Mouse (Mus musculus): ENCODE measurements at regions not wholly inside any gene's neighbourhood (a gene's known extent, or its start where the extent isn't known, plus 50 kb on each side); places are given as distances from the start of the nearest gene placed in this dataset.
A peak's percentile ranks its signal among the peaks of the same experiment; 100 is the strongest.

DNA sequence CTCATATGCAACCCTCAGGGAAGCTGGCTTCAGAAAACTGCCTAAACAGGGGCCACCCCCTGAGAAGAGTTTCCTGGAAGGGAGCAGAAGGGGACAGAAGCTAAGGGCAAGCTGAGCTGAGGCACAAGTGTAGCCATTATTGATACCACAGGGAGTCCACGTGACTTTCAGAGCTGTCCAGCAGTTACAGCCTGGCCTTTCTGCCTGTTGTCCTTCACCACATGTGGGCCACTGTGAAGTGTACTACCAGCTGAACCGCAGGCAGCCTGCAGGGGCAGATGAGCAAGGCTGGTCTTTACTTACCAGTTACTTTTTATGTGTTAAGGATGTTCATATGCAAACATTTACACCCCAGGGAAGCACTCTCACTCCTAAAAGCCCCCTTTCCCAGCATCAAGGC lies 85.2 kb upstream of the Ube2e1 start:
- Histone ChIP-seq H3K4me3 (ENCODE audit: low read depth, low read length) (no peak overlapping the region), H3K4me2 (replicated peaks; ENCODE audit: low read depth, low read length) (no peak overlapping the region), H3K9me3 (ENCODE audit: control insufficient read depth, low read length) (no peaks in the 10 kb centered on the region), H3K9ac (ENCODE audit: low read depth, low read length) (no peak overlapping the region), H3K27me3 (ENCODE audit: control insufficient read depth, insufficient read depth, low read length) (no peaks in the 10 kb centered on the region), H3K4me1 (replicated peaks; ENCODE audit: control insufficient read depth, insufficient read depth, low read length) (no peaks in the 10 kb centered on the region), H3K36me3 (ENCODE audit: control insufficient read depth, insufficient read depth, low read length) (no peaks in the 10 kb centered on the region), H3K27ac (ENCODE audit: low read depth, low read length) (no peak overlapping the region)
- WGBS = 0% methylated on average over 2 of the region's 2 CpGs
- DNase-seq (ENCODE audit: low spot score) = no peak
- peak; percentile 38; the same call in 1 of the 2 replicates for ATAC-seq (ENCODE audit: low FRiP score)

GRCm38 (mm10) chr14:18416319-18416718 lies 84.7 kb upstream of the Ube2e1 start:
- ATAC-seq (ENCODE audit: low FRiP score) (no peak), DNase-seq (ENCODE audit: low spot score) (no peak)
- Histone ChIP-seq H3K4me2 (replicated peaks; ENCODE audit: low read depth, low read length) (no peak overlapping the region), H3K9me3 (ENCODE audit: control insufficient read depth, low read length) (no peaks in the 10 kb centered on the region), H3K4me3 (ENCODE audit: low read depth, low read length) (no peak overlapping the region), H3K4me1 (replicated peaks; ENCODE audit: control insufficient read depth, insufficient read depth, low read length) (no peaks in the 10 kb centered on the region), H3K27me3 (ENCODE audit: control insufficient read depth, insufficient read depth, low read length) (no peaks in the 10 kb centered on the region), H3K36me3 (ENCODE audit: control insufficient read depth, insufficient read depth, low read length) (no peaks in the 10 kb centered on the region), H3K9ac (ENCODE audit: low read depth, low read length) (no peak overlapping the region), H3K27ac (ENCODE audit: low read depth, low read length) (no peak overlapping the region)
- WGBS = 70% methylated on average over 4 of the region's 4 CpGs

GRCm38 (mm10) chr14:18398953-18399352 lies 67.3 kb upstream of the Ube2e1 start:
- Histone ChIP-seq H3K27me3 (ENCODE audit: control insufficient read depth, insufficient read depth, low read length) (no peaks in the 10 kb centered on the region), H3K9me3 (ENCODE audit: control insufficient read depth, low read length) (no peaks in the 10 kb centered on the region), H3K27ac (ENCODE audit: low read depth, low read length) (no peak overlapping the region), H3K4me1 (replicated peaks; ENCODE audit: control insufficient read depth, insufficient read depth, low read length) (no peaks in the 10 kb centered on the region), H3K4me3 (ENCODE audit: low read depth, low read length) (no peak overlapping the region), H3K36me3 (ENCODE audit: control insufficient read depth, insufficient read depth, low read length) (no peaks in the 10 kb centered on the region), H3K4me2 (replicated peaks; ENCODE audit: low read depth, low read length) (no peak overlapping the region), H3K9ac (ENCODE audit: low read depth, low read length) (no peak overlapping the region)
- WGBS = 88% methylated on average over 4 of the region's 4 CpGs
- DNase-seq (ENCODE audit: low spot score) (no peak), ATAC-seq (ENCODE audit: low FRiP score) (no peak)

GRCm38 (mm10) chr14:18396206-18396764 lies 64.6 kb upstream of the Ube2e1 start:
- ATAC-seq (ENCODE audit: low FRiP score) (no peak), DNase-seq (ENCODE audit: low spot score) (no peak)
- H3K4me1 ChIP-seq (replicated peaks; ENCODE audit: control insufficient read depth, insufficient read depth, low read length) = no peaks in the 10 kb centered on the region
- H3K4me2 ChIP-seq (replicated peaks; ENCODE audit: low read depth, low read length) = no peak overlapping the region
- H3K27ac ChIP-seq (ENCODE audit: low read depth, low read length) = no peak overlapping the region
- 90% methylated on average over 8 of the region's 8 CpGs for WGBS
- H3K4me3 ChIP-seq (ENCODE audit: low read depth, low read length) = no peak overlapping the region
- no peaks in the 10 kb centered on the region for H3K9me3 ChIP-seq (ENCODE audit: control insufficient read depth, low read length)
- no peaks in the 10 kb centered on the region for H3K36me3 ChIP-seq (ENCODE audit: control insufficient read depth, insufficient read depth, low read length)
- no peaks in the 10 kb centered on the region for H3K27me3 ChIP-seq (ENCODE audit: control insufficient read depth, insufficient read depth, low read length)
- H3K9ac ChIP-seq (ENCODE audit: low read depth, low read length) = no peak overlapping the region

GRCm38 (mm10) chr14:18394071-18394745 lies 62.5 kb upstream of the Ube2e1 start:
- Histone ChIP-seq H3K9me3 (ENCODE audit: control insufficient read depth, low read length) (no peaks in the 10 kb centered on the region), H3K4me1 (replicated peaks; ENCODE audit: control insufficient read depth, insufficient read depth, low read length) (no peaks in the 10 kb centered on the region), H3K9ac (ENCODE audit: low read depth, low read length) (no peak overlapping the region), H3K27me3 (ENCODE audit: control insufficient read depth, insufficient read depth, low read length) (no peaks in the 10 kb centered on the region), H3K4me3 (ENCODE audit: low read depth, low read length) (no peak overlapping the region), H3K36me3 (ENCODE audit: control insufficient read depth, insufficient read depth, low read length) (no peaks in the 10 kb centered on the region), H3K4me2 (replicated peaks; ENCODE audit: low read depth, low read length) (no peak overlapping the region), H3K27ac (ENCODE audit: low read depth, low read length) (no peak overlapping the region)
- WGBS = 86% methylated on average over 3 of the region's 3 CpGs
- ATAC-seq (ENCODE audit: low FRiP score) (no peak), DNase-seq (ENCODE audit: low spot score) (no peak)

DNA sequence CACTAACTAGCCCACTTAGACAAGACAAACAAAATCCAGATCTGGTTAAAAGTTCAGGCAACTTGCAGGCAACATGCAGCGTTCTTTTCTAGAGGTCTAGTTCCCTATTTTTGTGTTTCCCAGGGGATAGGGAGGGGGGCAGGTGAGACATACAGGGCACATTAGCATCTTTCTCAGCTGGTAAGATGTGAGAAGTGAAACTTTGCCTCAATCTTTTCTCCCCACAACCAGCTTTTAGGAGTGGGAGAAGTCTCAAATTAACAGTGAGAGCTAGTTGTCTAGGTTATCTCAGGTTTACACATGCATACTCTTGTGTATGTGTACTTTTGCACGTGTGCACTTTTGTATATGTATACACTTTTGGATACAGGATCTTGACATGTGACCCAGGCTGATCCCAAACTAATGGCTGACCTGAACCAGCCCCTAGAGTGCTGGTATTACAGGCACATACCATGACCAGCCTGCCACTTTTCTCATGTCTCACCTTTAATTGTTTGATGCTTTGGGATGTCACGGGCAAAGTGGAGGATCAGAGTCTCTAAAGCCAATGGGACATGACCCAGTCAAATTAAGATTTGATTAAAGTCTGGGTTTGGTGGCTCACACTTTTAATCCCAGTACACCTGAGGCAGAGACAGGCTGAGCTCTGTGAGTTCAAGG lies 60.3 kb upstream of the Ube2e1 start:
- Histone ChIP-seq H3K27me3 (ENCODE audit: control insufficient read depth, insufficient read depth, low read length) (no peaks in the 10 kb centered on the region), H3K4me3 (ENCODE audit: low read depth, low read length) (no peak overlapping the region), H3K36me3 (ENCODE audit: control insufficient read depth, insufficient read depth, low read length) (no peaks in the 10 kb centered on the region), H3K4me1 (replicated peaks; ENCODE audit: control insufficient read depth, insufficient read depth, low read length) (no peaks in the 10 kb centered on the region), H3K4me2 (replicated peaks; ENCODE audit: low read depth, low read length) (no peak overlapping the region), H3K9ac (ENCODE audit: low read depth, low read length) (no peak overlapping the region), H3K9me3 (ENCODE audit: control insufficient read depth, low read length) (no peaks in the 10 kb centered on the region), H3K27ac (ENCODE audit: low read depth, low read length) (no peak overlapping the region)
- 89% methylated on average over 3 of the region's 3 CpGs for WGBS
- no peak for ATAC-seq (ENCODE audit: low FRiP score)
- no peak for DNase-seq (ENCODE audit: low spot score)

DNA sequence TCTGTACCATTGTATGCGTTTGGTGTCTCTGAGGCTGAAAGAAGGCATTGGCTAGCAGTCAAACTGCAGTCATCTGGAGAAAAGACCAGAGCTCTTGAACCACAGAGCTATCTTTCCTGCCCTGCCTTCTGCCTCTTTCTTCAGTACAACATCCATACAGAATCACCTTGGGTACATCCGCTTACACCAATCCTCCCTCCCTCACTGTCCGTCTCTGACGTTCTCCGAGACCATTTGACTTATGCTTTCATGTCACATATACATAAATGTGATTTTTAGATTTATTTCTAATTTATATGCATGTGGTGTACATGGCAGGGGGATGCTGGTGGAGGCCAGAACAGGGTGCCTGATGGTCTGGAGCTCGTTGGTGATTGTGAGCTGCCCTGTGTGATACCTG lies 57.7 kb upstream of the Ube2e1 start:
- Histone ChIP-seq H3K9ac (ENCODE audit: low read depth, low read length) (no peak overlapping the region), H3K4me1 (replicated peaks; ENCODE audit: control insufficient read depth, insufficient read depth, low read length) (no peaks in the 10 kb centered on the region), H3K36me3 (ENCODE audit: control insufficient read depth, insufficient read depth, low read length) (no peaks in the 10 kb centered on the region), H3K27ac (ENCODE audit: low read depth, low read length) (no peak overlapping the region), H3K9me3 (ENCODE audit: control insufficient read depth, low read length) (no peaks in the 10 kb centered on the region), H3K27me3 (ENCODE audit: control insufficient read depth, insufficient read depth, low read length) (no peaks in the 10 kb centered on the region), H3K4me2 (replicated peaks; ENCODE audit: low read depth, low read length) (no peak overlapping the region), H3K4me3 (ENCODE audit: low read depth, low read length) (no peak overlapping the region)
- no peak for DNase-seq (ENCODE audit: low spot score)
- ATAC-seq (ENCODE audit: low FRiP score) = no peak
- 90% methylated on average over 6 of the region's 6 CpGs for WGBS

DNA sequence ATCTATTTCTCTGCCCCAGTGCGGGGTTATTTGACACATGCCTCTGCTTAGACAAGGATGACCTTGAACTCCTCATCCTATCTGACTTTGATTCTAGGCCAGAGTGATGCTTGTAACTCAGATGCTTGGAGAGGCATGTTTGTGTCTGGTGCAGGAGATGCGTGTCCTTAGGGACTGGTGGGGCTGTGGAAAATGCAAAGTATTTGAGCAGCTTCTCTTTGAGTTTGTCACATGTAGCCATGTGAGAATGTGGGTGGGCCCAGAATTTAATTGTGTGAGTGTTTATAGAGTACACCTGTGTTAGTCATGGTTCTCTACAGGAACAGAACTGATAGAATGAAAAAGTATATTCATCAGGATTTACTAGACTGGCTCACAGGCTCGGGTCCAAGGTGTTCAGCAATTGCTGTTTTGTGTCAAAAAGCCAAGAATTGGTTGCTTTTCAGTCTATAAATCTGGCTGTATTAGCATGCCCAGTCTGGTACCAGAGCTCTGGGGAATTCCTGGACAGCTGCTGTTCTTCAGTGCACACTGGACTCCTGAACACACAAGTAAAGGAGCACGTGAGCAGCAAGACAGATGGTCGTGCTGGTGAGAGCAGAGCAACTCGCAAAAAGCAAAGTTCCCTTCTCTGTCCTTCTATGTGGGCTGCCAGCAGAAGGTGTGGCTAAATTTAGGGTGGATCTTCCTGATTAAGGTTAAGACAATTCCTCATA lies 54.5 kb upstream of the Ube2e1 start:
- no peaks in the 10 kb centered on the region for H3K27me3 ChIP-seq (ENCODE audit: control insufficient read depth, insufficient read depth, low read length)
- no peak for DNase-seq (ENCODE audit: low spot score)
- 81% methylated on average over 6 of the region's 6 CpGs for WGBS
- H3K4me3 ChIP-seq (ENCODE audit: low read depth, low read length) = no peak overlapping the region
- no peaks in the 10 kb centered on the region for H3K9me3 ChIP-seq (ENCODE audit: control insufficient read depth, low read length)
- no peak for ATAC-seq (ENCODE audit: low FRiP score)
- H3K4me2 ChIP-seq (replicated peaks; ENCODE audit: low read depth, low read length) = no peak overlapping the region
- no peaks in the 10 kb centered on the region for H3K36me3 ChIP-seq (ENCODE audit: control insufficient read depth, insufficient read depth, low read length)
- no peak overlapping the region for H3K9ac ChIP-seq (ENCODE audit: low read depth, low read length)
- H3K27ac ChIP-seq (ENCODE audit: low read depth, low read length) = no peak overlapping the region
- no peaks in the 10 kb centered on the region for H3K4me1 ChIP-seq (replicated peaks; ENCODE audit: control insufficient read depth, insufficient read depth, low read length)

Data from hindbrain, embryonic 11.5 days (tissue).